Mouse (Mus musculus): ENCODE data around the gene Aplf. TPM values are rescaled to one million over a fixed set of nuclear protein-coding genes. Genes with fewer than 3 reads are reported as not detected.
A peak's percentile ranks its signal among the peaks of the same experiment; 100 is the strongest.

Gene Aplf
- polyA plus RNA-seq, 1 experiment from 2014 or later: 14.7 TPM

DNA sequence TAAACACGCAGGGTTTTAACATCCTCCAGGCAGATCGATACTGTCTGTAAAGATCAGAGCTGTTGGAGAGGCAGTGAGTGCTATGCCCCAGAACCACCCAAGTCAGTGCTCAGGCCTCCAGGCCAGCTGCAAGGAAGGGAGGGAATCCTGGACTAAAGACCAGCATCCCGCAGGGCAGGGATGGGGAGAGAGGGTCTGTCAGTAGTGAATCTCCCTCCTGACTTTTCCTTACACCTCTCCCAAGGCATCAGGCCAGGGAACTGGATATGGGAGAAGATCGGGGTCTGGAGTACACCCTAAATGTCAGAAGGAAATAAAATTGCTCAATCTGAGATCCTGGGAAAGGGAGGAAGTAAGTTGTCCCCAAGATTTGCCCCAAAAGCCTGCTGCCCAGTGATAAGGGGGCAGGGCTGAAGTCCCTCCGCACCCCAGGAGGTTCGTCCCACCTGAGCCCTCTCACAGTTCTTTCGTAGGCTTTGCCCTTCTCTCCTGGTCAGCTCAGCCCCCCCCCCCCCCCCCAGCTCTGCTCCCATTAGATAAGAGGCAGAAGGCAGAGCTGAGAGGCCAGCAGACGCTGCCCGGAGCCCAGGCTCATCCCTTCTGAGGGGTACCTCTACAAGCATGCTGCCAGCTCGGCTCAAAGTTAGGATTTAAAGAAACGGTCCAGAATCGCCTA, 82.1 kb downstream of the Aplf start:
- Histone ChIP-seq H3K27ac (replicated peaks) (no peak overlapping the region), H3K27me3 (peaks cover 10% of the 10 kb centered on the region), H3K4me3 (replicated peaks) (peak overlapping the region; percentile 54), H3K9ac (0 out of 2 replicates have a peak overlapping the region, but pooled peaks have one; percentile 31), H3K36me3 (no peaks in the 10 kb centered on the region), H3K9me3 (replicated peaks) (no peaks in the 10 kb centered on the region), H3K4me1 (peaks cover 19% of the 10 kb centered on the region), H3K4me2 (replicated peaks) (peak overlapping the region; percentile 92)
- 14% methylated on average over 12 of the region's 12 CpGs for WGBS
- 0 out of 2 replicates have a peak, but pooled peaks have one; percentile 6 for ATAC-seq (ENCODE audit: insufficient number of reproducible peaks, low FRiP score, low TSS enrichment, low read depth)

DNA sequence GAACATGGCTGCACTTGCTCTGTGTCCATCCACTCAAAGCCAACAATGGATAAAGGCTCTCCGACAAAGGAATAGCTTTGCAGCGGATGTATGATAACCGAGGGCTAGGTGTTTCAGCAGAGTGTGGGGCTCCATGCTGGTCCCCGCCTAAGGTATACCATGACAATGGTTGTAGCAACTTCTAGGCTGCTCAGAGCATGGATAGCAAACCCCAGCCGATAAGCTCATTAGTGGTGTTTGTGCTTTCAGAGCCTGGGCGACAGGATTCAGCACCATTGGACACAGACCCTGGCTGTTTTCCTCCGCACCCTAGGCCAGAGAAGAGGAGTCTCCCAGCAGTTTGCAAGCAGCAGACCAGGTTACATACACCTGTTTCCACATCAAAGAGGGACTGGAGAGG, 88.0 kb downstream of the Aplf start:
- no peak overlapping the region for H3K4me2 ChIP-seq (replicated peaks)
- 87% methylated on average over 7 of the region's 7 CpGs for WGBS

DNA sequence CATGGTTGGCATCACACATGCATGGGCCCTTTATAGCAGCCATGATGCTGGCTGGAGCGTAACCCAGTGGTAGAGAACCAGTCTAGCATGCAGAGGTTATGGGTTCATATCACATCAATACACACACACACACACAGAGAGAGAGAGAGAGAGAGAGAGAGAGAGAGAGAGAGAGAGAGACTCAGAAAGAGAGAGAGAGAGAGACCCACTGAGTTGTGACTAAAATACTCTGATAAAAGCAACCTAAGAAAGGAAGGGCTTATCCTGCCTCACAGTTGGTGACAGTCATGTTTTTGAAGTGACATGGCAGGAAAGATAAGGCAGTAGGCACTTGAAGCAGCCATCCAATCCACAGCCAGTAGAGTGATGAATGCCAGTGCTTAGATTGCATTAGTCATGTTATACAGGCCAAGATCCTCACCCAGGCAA, 88.8 kb downstream of the Aplf start:
- Histone ChIP-seq H3K36me3 (no peaks in the 10 kb centered on the region), H3K9ac (no peak overlapping the region), H3K4me3 (replicated peaks) (no peak overlapping the region), H3K9me3 (replicated peaks) (no peaks in the 10 kb centered on the region), H3K4me1 (0 out of 2 replicates have a peak, but pooled peaks cover 7% of the 10 kb centered on the region), H3K4me2 (replicated peaks) (no peak overlapping the region), H3K27ac (replicated peaks) (no peak overlapping the region), H3K27me3 (no peaks in the 10 kb centered on the region)
- WGBS: 100% methylated on average over 1 of the region's 1 CpGs
- ATAC-seq (ENCODE audit: insufficient number of reproducible peaks, low FRiP score, low TSS enrichment, low read depth): no peak

More for the DNA sequence above, 88.0 kb downstream of the Aplf start:
- Histone ChIP-seq H3K36me3 (no peaks in the 10 kb centered on the region), H3K4me1 (0 out of 2 replicates have a peak, but pooled peaks cover 7% of the 10 kb centered on the region), H3K27ac (replicated peaks) (no peak overlapping the region), H3K9me3 (replicated peaks) (no peaks in the 10 kb centered on the region), H3K4me3 (replicated peaks) (no peak overlapping the region), H3K9ac (no peak overlapping the region), H3K27me3 (peaks cover 1% of the 10 kb centered on the region; the same call in 1 of the 2 replicates)
- ATAC-seq (ENCODE audit: insufficient number of reproducible peaks, low FRiP score, low TSS enrichment, low read depth): no peak

DNA sequence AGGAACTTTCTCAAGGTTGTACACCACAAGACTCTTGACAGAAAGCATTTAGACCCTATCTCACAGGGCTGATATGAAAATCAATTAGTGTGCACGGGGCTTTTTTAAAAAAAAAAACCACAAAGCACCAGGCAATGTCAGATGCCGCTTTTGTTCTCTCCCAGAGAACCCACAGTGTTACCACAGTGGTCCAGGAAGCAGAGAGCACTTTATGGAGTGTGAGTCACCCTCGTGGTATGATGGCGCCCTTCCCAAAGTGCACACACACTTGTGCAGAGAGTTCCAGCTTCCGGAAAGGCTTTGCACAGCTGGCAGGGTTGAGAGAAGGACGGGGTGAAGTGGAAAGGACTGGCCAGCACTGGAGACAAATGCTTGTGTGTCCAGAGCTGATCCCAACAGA, 89.5 kb downstream of the Aplf start:
- no peak overlapping the region for H3K4me2 ChIP-seq (replicated peaks)
- no peak overlapping the region for H3K4me3 ChIP-seq (replicated peaks)
- no peaks in the 10 kb centered on the region for H3K9me3 ChIP-seq (replicated peaks)
- 50% methylated on average over 6 of the region's 6 CpGs for WGBS
- 0 out of 2 replicates have a peak, but pooled peaks cover 7% of the 10 kb centered on the region for H3K4me1 ChIP-seq
- no peak overlapping the region for H3K27ac ChIP-seq (replicated peaks)
- peak; percentile 60 for ATAC-seq (ENCODE audit: insufficient number of reproducible peaks, low FRiP score, low TSS enrichment, low read depth)
- H3K36me3 ChIP-seq: no peaks in the 10 kb centered on the region
- no peak overlapping the region for H3K9ac ChIP-seq
- H3K27me3 ChIP-seq: no peaks in the 10 kb centered on the region

DNA sequence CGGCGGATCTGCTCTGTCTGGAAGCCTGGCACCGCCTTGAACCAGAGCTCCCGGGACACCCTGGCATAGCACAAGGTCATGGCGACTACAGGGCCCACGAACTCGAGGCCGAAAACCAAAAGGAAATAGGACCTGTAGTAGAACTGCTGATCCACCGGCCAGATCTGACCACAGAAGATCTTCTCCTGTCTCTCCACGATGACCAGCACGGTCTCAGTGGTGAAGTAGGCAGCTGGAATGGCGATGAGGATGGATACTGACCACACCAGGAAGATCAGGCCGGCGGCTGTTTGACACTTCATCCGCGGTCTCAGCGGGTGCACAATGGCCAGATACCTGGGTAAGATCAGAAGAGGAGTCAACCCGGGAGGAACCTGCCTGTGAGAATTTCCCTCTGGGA, 90.4 kb downstream of the Aplf start:
- no peaks in the 10 kb centered on the region for H3K36me3 ChIP-seq
- H3K9me3 ChIP-seq (replicated peaks): no peaks in the 10 kb centered on the region
- no peaks in the 10 kb centered on the region for H3K27me3 ChIP-seq
- H3K4me3 ChIP-seq (replicated peaks): no peak overlapping the region
- ATAC-seq (ENCODE audit: insufficient number of reproducible peaks, low FRiP score, low TSS enrichment, low read depth): no peak
- H3K27ac ChIP-seq (replicated peaks): no peak overlapping the region
- no peak overlapping the region for H3K9ac ChIP-seq
- WGBS: 88% methylated on average over 18 of the region's 18 CpGs
- no peak overlapping the region for H3K4me2 ChIP-seq (replicated peaks)
- H3K4me1 ChIP-seq: 0 out of 2 replicates have a peak, but pooled peaks cover 7% of the 10 kb centered on the region

DNA sequence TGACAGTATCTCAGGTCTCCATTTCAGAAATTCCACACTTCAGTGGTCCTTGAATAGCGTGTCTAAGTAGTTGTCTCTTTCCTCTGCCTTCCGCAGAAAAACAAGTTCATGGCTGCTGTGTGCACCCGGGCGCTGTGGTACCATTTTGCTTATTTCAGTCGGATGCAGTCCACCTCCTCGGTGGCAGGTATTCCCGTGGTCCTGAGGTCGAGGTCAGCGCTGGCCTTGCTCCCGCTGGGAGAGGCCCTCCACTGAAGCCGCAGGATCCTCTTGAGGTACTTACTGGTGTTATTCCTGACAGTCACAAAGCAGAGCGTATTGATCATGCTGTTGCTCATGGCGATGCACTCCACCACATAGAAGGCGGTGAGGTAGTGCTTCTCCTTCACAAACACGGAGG, 90.9 kb downstream of the Aplf start:
- ATAC-seq (ENCODE audit: insufficient number of reproducible peaks, low FRiP score, low TSS enrichment, low read depth): no peak
- no peak overlapping the region for H3K4me2 ChIP-seq (replicated peaks)
- no peaks in the 10 kb centered on the region for H3K36me3 ChIP-seq
- H3K4me3 ChIP-seq (replicated peaks): no peak overlapping the region
- H3K27ac ChIP-seq (replicated peaks): no peak overlapping the region
- 0 out of 2 replicates have a peak, but pooled peaks cover 7% of the 10 kb centered on the region for H3K4me1 ChIP-seq
- no peak overlapping the region for H3K9ac ChIP-seq
- H3K9me3 ChIP-seq (replicated peaks): no peaks in the 10 kb centered on the region
- WGBS: 87% methylated on average over 15 of the region's 15 CpGs
- no peaks in the 10 kb centered on the region for H3K27me3 ChIP-seq

Other genes starting within 250 kb of the Aplf start
- not detected in 2 replicates for gene Bmp10, start 243.2 kb downstream of the Aplf start, polyA plus RNA-seq (2015; fragmentation: Nextera tagmentation; extraction: Ambion mirVana)
- gene Arhgap25, start 138.9 kb downstream of the Aplf start, polyA plus RNA-seq (2015; fragmentation: Nextera tagmentation; extraction: Ambion mirVana): 8.3 and 10.0 TPM in 2 replicates
- gene Prokr1, start 81.5 kb downstream of the Aplf start, polyA plus RNA-seq (2015; fragmentation: Nextera tagmentation; extraction: Ambion mirVana): 7.5 and 7.8 TPM in 2 replicates
- 2.2 TPM in 2 replicates for gene Efcc1, start 58.7 kb upstream of the Aplf start, polyA plus RNA-seq (2015; fragmentation: Nextera tagmentation; extraction: Ambion mirVana)
- gene Gp9, start 105.9 kb upstream of the Aplf start, polyA plus RNA-seq (2015; fragmentation: Nextera tagmentation; extraction: Ambion mirVana): 0.83 and 0.97 TPM in 2 replicates
- gene Rab43, start 140.0 kb upstream of the Aplf start, polyA plus RNA-seq (2015; fragmentation: Nextera tagmentation; extraction: Ambion mirVana): 11.5 and 18.0 TPM in 2 replicates
- gene Gm45140, start 163.6 kb upstream of the Aplf start, polyA plus RNA-seq (2015; fragmentation: Nextera tagmentation; extraction: Ambion mirVana): 3.4 and 5.9 TPM in 2 replicates
- 45.8 and 48.7 TPM in 2 replicates for gene Isy1, start 166.6 kb upstream of the Aplf start, polyA plus RNA-seq (2015; fragmentation: Nextera tagmentation; extraction: Ambion mirVana)
- gene Cnbp, start 178.9 kb upstream of the Aplf start, polyA plus RNA-seq (2015; fragmentation: Nextera tagmentation; extraction: Ambion mirVana): 999 and 1,010 TPM in 2 replicates
- gene Copg1, start 215.6 kb upstream of the Aplf start, polyA plus RNA-seq (2015; fragmentation: Nextera tagmentation; extraction: Ambion mirVana): 172 and 173 TPM in 2 replicates
- gene Hmces, start 241.7 kb upstream of the Aplf start, polyA plus RNA-seq (2015; fragmentation: Nextera tagmentation; extraction: Ambion mirVana): 51.5 and 53.5 TPM in 2 replicates